Mouse (Mus musculus): Measurements from ENCODE around the gene Gm3625. TPM values are rescaled to one million over a fixed set of nuclear protein-coding genes. Genes with fewer than 3 reads are reported as not detected.

Gene Gm3625
- total and polyA plus RNA-seq, 2 experiments from 2014 or later: not detected

DNA sequence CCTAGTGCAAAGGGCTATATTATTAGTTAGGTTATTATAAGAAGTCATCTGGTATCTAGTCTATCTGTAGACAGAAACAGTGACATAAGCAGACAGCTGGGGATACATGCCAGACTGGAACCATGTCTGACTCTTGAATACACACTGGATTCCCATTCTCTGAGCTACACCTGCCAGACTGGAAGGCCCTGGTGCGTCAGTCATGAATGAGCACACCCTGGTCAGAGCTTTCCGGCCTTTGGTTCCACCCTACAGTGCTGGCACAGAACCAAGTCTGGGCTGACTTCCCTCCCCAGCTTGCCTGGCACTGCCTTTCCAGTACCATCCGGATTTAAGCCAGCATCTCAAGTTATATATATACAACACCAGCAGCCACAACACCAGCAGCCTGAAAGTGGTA lies 4.1 kb downstream of the Gm3625 start:
- H3K36me3 ChIP-seq (ENCODE audit: insufficient read depth, low read length): no peaks in the 10 kb centered on the region
- H3K9me3 ChIP-seq (ENCODE audit: low read length): no peaks in the 10 kb centered on the region
- H3K4me3 ChIP-seq (ENCODE audit: low read length): no peak overlapping the region
- no peaks in the 10 kb centered on the region for H3K4me1 ChIP-seq (ENCODE audit: insufficient read depth, low read length)
- H3K9ac ChIP-seq (replicated peaks; ENCODE audit: low read length): no peak overlapping the region
- no peak overlapping the region for H3K27ac ChIP-seq
- H3K27me3 ChIP-seq (ENCODE audit: insufficient read depth, low read length): no peaks in the 10 kb centered on the region
- no peak overlapping the region for H3K4me2 ChIP-seq (ENCODE audit: low read depth, low read length)
- 0 out of 2 replicates have a peak, but pooled peaks have one; percentile 22 for ATAC-seq
- 35% methylated on average over 3 of the region's 3 CpGs for WGBS
- peak; percentile 54 for DNase-seq (ENCODE audit: low spot score)
- TF ChIP-seq CTCF (IDR thresholded peaks at IDR 0.05; ENCODE audit: low read depth): no peak

DNA sequence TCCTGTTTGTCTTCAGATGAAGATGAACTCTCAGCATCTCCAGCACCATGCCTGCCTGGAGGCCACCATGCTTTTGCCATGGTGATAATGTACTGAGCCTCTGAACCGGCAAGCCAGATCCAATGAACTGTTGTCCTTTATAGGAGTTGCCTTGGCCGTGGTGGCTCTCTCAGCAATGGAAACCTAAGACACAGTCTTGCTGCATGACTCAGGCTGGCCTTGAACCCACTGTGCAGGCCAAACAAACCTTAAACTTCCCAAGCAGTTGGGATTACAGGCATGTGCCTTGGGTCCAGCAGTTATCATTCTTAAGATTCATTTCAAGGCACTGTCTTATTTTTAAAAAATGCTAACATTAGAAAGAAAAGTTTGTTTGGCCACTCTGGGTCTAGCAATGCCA lies 4.9 kb downstream of the Gm3625 start:
- no peak overlapping the region for H3K4me3 ChIP-seq (ENCODE audit: low read length)
- H3K27me3 ChIP-seq (ENCODE audit: insufficient read depth, low read length): no peaks in the 10 kb centered on the region
- DNase-seq (ENCODE audit: low spot score): no peak
- no peak overlapping the region for H3K4me2 ChIP-seq (ENCODE audit: low read depth, low read length)
- no peak overlapping the region for H3K27ac ChIP-seq
- no peaks in the 10 kb centered on the region for H3K4me1 ChIP-seq (ENCODE audit: insufficient read depth, low read length)
- H3K9me3 ChIP-seq (ENCODE audit: low read length): no peaks in the 10 kb centered on the region
- no peak for TF ChIP-seq CTCF (IDR thresholded peaks at IDR 0.05; ENCODE audit: low read depth)
- no peaks in the 10 kb centered on the region for H3K36me3 ChIP-seq (ENCODE audit: insufficient read depth, low read length)
- 86% methylated on average over 2 of the region's 2 CpGs for WGBS
- no peak for ATAC-seq
- no peak overlapping the region for H3K9ac ChIP-seq (replicated peaks; ENCODE audit: low read length)

DNA sequence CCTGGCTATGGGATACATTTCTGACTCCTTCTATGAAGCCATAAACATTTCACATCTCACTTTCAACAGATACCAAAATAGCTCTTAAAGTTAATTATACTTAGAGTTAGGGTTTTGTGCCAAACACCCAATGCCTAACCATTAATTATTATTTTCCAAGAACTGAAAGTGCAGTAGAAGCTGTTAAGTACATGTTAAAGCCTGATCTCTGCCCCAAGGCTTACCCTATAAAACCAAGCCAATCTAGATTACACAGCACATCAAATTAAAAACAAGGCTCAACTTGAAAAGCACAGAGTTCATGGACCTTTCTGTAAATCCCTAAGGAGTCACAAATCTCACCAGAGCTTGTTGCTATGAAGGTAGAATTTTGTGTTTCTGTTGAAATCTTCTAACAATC lies 10.4 kb downstream of the Gm3625 start:
- Histone ChIP-seq H3K9ac (replicated peaks; ENCODE audit: low read length) (no peak overlapping the region), H3K36me3 (ENCODE audit: insufficient read depth, low read length) (no peaks in the 10 kb centered on the region), H3K27ac (no peak overlapping the region), H3K9me3 (ENCODE audit: low read length) (no peaks in the 10 kb centered on the region), H3K4me2 (ENCODE audit: low read depth, low read length) (no peak overlapping the region), H3K4me3 (ENCODE audit: low read length) (no peak overlapping the region), H3K27me3 (ENCODE audit: insufficient read depth, low read length) (no peaks in the 10 kb centered on the region), H3K4me1 (ENCODE audit: insufficient read depth, low read length) (no peaks in the 10 kb centered on the region)
- DNase-seq (ENCODE audit: low spot score) (no peak), ATAC-seq (no peak)
- TF ChIP-seq CTCF (IDR thresholded peaks at IDR 0.05; ENCODE audit: low read depth): no peak

DNA sequence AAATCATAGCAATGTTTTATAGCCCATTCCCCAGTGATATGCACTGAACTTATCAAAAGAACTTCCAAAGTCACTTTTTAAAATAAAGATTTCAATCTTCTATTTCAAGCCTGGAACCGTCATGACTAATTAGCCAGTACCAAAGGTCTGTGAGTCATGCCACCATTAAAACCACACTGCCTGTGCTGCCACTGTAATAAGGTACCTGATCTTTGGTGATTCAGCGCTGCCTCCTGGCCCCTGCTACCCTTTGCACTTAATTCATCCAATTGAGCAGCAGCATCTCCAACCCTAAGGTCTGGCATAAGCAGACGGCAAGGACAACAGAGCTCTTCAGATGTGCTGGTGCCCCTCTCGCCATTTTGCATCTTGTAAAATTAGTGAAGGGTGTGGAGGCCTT lies 18.7 kb downstream of the Gm3625 start:
- Histone ChIP-seq H3K27ac (no peak overlapping the region), H3K36me3 (ENCODE audit: insufficient read depth, low read length) (no peaks in the 10 kb centered on the region), H3K9ac (replicated peaks; ENCODE audit: low read length) (no peak overlapping the region), H3K4me3 (ENCODE audit: low read length) (no peak overlapping the region), H3K4me2 (ENCODE audit: low read depth, low read length) (no peak overlapping the region), H3K4me1 (ENCODE audit: insufficient read depth, low read length) (no peaks in the 10 kb centered on the region), H3K9me3 (ENCODE audit: low read length) (no peaks in the 10 kb centered on the region), H3K27me3 (ENCODE audit: insufficient read depth, low read length) (no peaks in the 10 kb centered on the region)
- DNase-seq (ENCODE audit: low spot score) (no peak), ATAC-seq (no peak)
- TF ChIP-seq CTCF (IDR thresholded peaks at IDR 0.05; ENCODE audit: low read depth): no peak
- WGBS: 87% methylated on average over 4 of the region's 4 CpGs

DNA sequence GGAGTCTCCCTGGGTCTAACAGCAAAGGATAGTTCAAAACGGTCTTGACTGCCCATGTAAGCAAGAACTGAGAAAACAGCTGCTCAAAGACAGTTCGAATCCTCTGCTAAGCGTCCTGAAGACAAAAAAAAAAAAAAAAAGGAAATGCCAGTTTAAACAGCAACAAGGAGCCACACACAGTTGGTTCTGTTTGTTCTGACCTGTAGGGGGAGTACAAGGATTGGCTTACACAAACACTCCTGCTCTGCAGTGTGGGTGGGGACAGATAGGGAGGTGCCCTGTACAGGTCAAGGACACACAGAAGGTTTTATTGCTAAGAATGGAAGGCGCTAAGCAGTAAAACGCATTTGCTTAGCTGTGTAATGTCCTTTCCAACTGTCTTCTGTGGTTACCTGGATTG lies 20.9 kb downstream of the Gm3625 start:
- DNase-seq (ENCODE audit: low spot score) (peak; percentile 51), ATAC-seq (no peak)
- WGBS: 39% methylated on average over 5 of the region's 5 CpGs
- H3K27ac ChIP-seq: no peak overlapping the region
- H3K9ac ChIP-seq (replicated peaks; ENCODE audit: low read length): no peak overlapping the region
- no peak overlapping the region for H3K4me2 ChIP-seq (ENCODE audit: low read depth, low read length)
- no peaks in the 10 kb centered on the region for H3K4me1 ChIP-seq (ENCODE audit: insufficient read depth, low read length)
- H3K27me3 ChIP-seq (ENCODE audit: insufficient read depth, low read length): no peaks in the 10 kb centered on the region
- no peaks in the 10 kb centered on the region for H3K9me3 ChIP-seq (ENCODE audit: low read length)
- no peak overlapping the region for H3K4me3 ChIP-seq (ENCODE audit: low read length)
- TF ChIP-seq CTCF (IDR thresholded peaks at IDR 0.05; ENCODE audit: low read depth): peak; percentile 59
- no peaks in the 10 kb centered on the region for H3K36me3 ChIP-seq (ENCODE audit: insufficient read depth, low read length)

DNA sequence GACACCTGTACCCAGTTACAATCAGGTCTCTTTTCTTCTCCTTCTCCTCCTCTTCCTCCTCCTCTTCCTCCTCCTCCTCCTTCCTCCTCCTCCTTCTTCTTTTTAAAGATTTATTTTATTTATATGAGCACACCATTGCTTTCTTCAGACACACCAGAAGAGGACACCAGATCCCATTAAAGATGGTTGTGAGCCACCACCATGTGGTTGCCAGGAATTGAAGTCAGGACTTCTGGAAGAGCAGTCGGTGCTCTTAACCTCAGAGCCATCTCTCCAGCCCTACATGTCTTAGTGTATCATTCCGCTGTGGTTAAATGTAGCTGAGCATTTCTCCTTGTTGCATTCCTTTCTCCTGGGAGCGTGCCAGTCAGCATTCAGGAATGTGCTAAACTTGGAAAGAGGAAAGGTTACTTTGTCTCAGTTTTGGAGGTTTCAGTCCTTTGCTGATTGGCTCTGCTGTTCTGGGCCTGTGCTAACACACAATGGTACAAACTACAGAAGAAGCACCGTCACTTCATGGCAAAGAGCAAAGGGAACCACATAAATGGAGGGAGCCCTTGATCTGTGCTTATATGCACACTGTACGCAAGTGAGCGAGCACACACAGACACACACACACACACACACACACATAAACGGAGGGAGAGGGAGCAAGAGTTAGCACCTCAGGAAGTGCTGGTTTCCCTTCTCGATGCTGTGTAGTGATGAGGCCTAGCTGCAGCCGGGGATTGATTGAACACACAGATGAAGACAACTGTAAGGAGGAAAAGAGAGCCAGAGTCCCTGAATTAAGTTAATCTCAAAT lies 34.0 kb downstream of the Gm3625 start:
- no peak for ATAC-seq
- H3K27ac ChIP-seq: no peak overlapping the region

DNA sequence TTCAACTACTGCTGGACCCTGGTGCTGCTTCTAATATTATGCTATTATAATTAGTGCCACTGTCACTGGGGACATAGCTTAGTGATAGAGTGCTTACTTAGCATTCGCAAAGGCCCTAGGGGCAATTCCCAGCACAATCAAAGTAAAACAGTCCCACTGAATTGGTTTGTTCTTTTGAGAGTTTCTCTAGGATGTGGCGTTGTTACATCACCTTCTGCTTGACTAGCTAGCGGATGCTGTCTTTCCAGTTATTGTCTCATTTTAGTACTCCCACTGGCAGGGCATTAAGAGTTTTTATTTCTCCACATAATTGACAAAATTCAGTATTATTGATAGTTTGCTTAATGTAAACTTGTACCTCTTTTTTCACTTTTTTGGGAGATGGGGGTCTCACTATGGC lies 34.7 kb downstream of the Gm3625 start:
- no peak for ATAC-seq
- H3K27me3 ChIP-seq (ENCODE audit: insufficient read depth, low read length): no peaks in the 10 kb centered on the region
- H3K9ac ChIP-seq (replicated peaks; ENCODE audit: low read length): no peak overlapping the region
- no peaks in the 10 kb centered on the region for H3K36me3 ChIP-seq (ENCODE audit: insufficient read depth, low read length)
- DNase-seq (ENCODE audit: low spot score): no peak
- H3K4me2 ChIP-seq (ENCODE audit: low read depth, low read length): no peak overlapping the region
- TF ChIP-seq CTCF (IDR thresholded peaks at IDR 0.05; ENCODE audit: low read depth): no peak
- no peaks in the 10 kb centered on the region for H3K4me1 ChIP-seq (ENCODE audit: insufficient read depth, low read length)
- WGBS: 72% methylated on average over 3 of the region's 3 CpGs
- no peak overlapping the region for H3K27ac ChIP-seq
- H3K4me3 ChIP-seq (ENCODE audit: low read length): no peak overlapping the region
- H3K9me3 ChIP-seq (ENCODE audit: low read length): no peaks in the 10 kb centered on the region

More for the DNA sequence above, 34.0 kb downstream of the Gm3625 start:
- no peak for DNase-seq (ENCODE audit: low spot score)
- Histone ChIP-seq H3K4me1 (ENCODE audit: insufficient read depth, low read length) (no peaks in the 10 kb centered on the region), H3K4me2 (ENCODE audit: low read depth, low read length) (no peak overlapping the region), H3K9me3 (ENCODE audit: low read length) (no peaks in the 10 kb centered on the region), H3K36me3 (ENCODE audit: insufficient read depth, low read length) (no peaks in the 10 kb centered on the region), H3K9ac (replicated peaks; ENCODE audit: low read length) (no peak overlapping the region), H3K4me3 (ENCODE audit: low read length) (no peak overlapping the region), H3K27me3 (ENCODE audit: insufficient read depth, low read length) (no peaks in the 10 kb centered on the region)
- TF ChIP-seq CTCF (IDR thresholded peaks at IDR 0.05; ENCODE audit: low read depth): no peak
- 80% methylated on average over 9 of the region's 9 CpGs for WGBS
